Mouse (Mus musculus): ENCODE measurements around the gene Kdm2b. TPM values are rescaled to one million over a fixed set of nuclear protein-coding genes. Genes with fewer than 3 reads are reported as not detected.

Kdm2b gene
- total RNA-seq, 2 experiments from 2014 or later: 41.3 to 54.5 TPM

- DNase-seq (ENCODE audit: low spot score in 2 of 2): no peak
Observed at GRCm38 (mm10) chr5:122863053-122863452, 126.6 kb downstream of the Kdm2b start.

GRCm38 (mm10) chr5:122855858-122856257 is 133.8 kb downstream of the Kdm2b start:
- no peak for DNase-seq (ENCODE audit: low spot score in 2 of 2)

GRCm38 (mm10) chr5:122852611-122853010 is 137.0 kb downstream of the Kdm2b start:
- no peak for DNase-seq (ENCODE audit: low spot score in 2 of 2)

GRCm38 (mm10) chr5:122850319-122851002 is 139.2 kb downstream of the Kdm2b start:
- peak in 1 of 2 experiments; percentile 22 for DNase-seq (ENCODE audit: low spot score in 2 of 2)

- peak; percentile 94 to 98 for DNase-seq (ENCODE audit: low spot score in 2 of 2)
Observed at GRCm38 (mm10) chr5:122849521-122850318, 139.9 kb downstream of the Kdm2b start, which contains the start of gene Rnf34. Gene Rnf34 (plus strand): TSS chr5:122850048.

- no peak for DNase-seq (ENCODE audit: low spot score in 2 of 2)
Observed at GRCm38 (mm10) chr5:122843799-122844198, 145.8 kb downstream of the Kdm2b start.

GRCm38 (mm10) chr5:122841126-122841525 is 148.5 kb downstream of the Kdm2b start:
- no peak for DNase-seq (ENCODE audit: low spot score in 2 of 2)

GRCm38 (mm10) chr5:122832996-122833395 is 156.6 kb downstream of the Kdm2b start:
- no peak for DNase-seq (ENCODE audit: low spot score in 2 of 2)

- DNase-seq (ENCODE audit: low spot score in 2 of 2): no peak
Observed at GRCm38 (mm10) chr5:122832536-122832935, 157.1 kb downstream of the Kdm2b start.

- no peak for DNase-seq (ENCODE audit: low spot score in 2 of 2)
Observed at GRCm38 (mm10) chr5:122825099-122825498, 164.5 kb downstream of the Kdm2b start.

- DNase-seq (ENCODE audit: low spot score in 2 of 2): no peak
Observed at GRCm38 (mm10) chr5:122824450-122824849, 165.2 kb downstream of the Kdm2b start.

- DNase-seq (ENCODE audit: low spot score in 2 of 2): no peak
Observed at GRCm38 (mm10) chr5:122823976-122824375, 165.6 kb downstream of the Kdm2b start.

GRCm38 (mm10) chr5:122822441-122822840 is 167.2 kb downstream of the Kdm2b start:
- no peak for DNase-seq (ENCODE audit: low spot score in 2 of 2)

- no peak for DNase-seq (ENCODE audit: low spot score in 2 of 2)
Observed at GRCm38 (mm10) chr5:122821524-122821885, 168.1 kb downstream of the Kdm2b start.

- DNase-seq (ENCODE audit: low spot score in 2 of 2): peak; percentile 89 to 96
Observed at GRCm38 (mm10) chr5:122820777-122821523, 168.7 kb downstream of the Kdm2b start, which contains the start of gene Anapc5. Gene Anapc5 (minus strand): TSS chr5:122821339.

Other genes with a start within 250 kb of the Kdm2b start
- 100 to 1,000 TPM; 116 to 120 TPM for gene Camkk2, start 210.4 kb downstream of the Kdm2b start, total RNA-seq (2021)
- 100 to 1,000 TPM; 215 to 219 TPM for gene Anapc5, start 168.5 kb downstream of the Kdm2b start, total RNA-seq (2021)
- 10 to 100 TPM; 47.1 to 53.0 TPM for gene Rnf34, start 139.8 kb downstream of the Kdm2b start, total RNA-seq (2021)
- gene Orai1, start 25.3 kb upstream of the Kdm2b start, total RNA-seq (2021): 10 to 100 TPM; 15.1 to 16.2 TPM
- gene Morn3, start 57.2 kb upstream of the Kdm2b start, total RNA-seq (2021): under 1 TPM; 0.62 to 0.79 TPM
- 10 to 100 TPM; 20.1 to 20.3 TPM for gene Tmem120b, start 78.6 kb upstream of the Kdm2b start, total RNA-seq (2021)
- gene Rhof, start 142.9 kb upstream of the Kdm2b start, total RNA-seq (2021): 10 to 100 TPM; 42.3 to 42.9 TPM
- gene Setd1b, start 152.4 kb upstream of the Kdm2b start, total RNA-seq (2021): 10 to 100 TPM; 31.1 to 31.2 TPM
- 10 to 100 TPM; 30.9 to 42.8 TPM for gene Psmd9, start 179.6 kb upstream of the Kdm2b start, total RNA-seq (2021)
- not detected for gene Hpd, start 192.9 kb upstream of the Kdm2b start, total RNA-seq (2021)

Measured in layer of hippocampus, postnatal 14 days (tissue).